Mouse (Mus musculus) layer of hippocampus, adult 6 months (tissue): Measurements from ENCODE around the gene Tnp2. TPM values are rescaled to one million over a fixed set of nuclear protein-coding genes. Genes with fewer than 3 reads are reported as not detected.

Source experiments
- long read RNA-seq, 2 experiments: library from polyadenylated mRNA; unstranded; transcript quantifications; one replicate each; pipeline ENCODE4 v2.0.0; 2019 to 2020
- polyA plus RNA-seq: library from polyadenylated mRNA; unstranded; fragments of <200 nt; fragmentation: Nextera tagmentation; gene quantifications from 2 replicates; pipeline ENCODE4 v1.2.3, GENCODE M21; 2021

Gene Tnp2
- polyA plus RNA-seq, result not detected in 2 replicates
- long read RNA-seq, experiment 1, result 0 reads
- long read RNA-seq, experiment 2, result 0 reads

GRCm38 (mm10) chr16:10788271-10788670 is at the start of gene Tnp2:
Tnp2 (minus strand) TSS chr16:10788660.

GRCm38 (mm10) chr16:10834911-10835587 is 46.6 kb upstream of the Tnp2 start, which contains the start of gene Rmi2:
Rmi2 (plus strand) TSS chr16:10835059.

GRCm38 (mm10) chr16:10812865-10813371 is 24.5 kb upstream of the Tnp2 start, which contains the start of gene Gm11172:
Gm11172 (plus strand) TSS chr16:10812915.

GRCm38 (mm10) chr16:10805789-10806527 is 17.5 kb upstream of the Tnp2 start, which contains the start of gene Prm1:
Prm1 (minus strand) TSS chr16:10805839.

GRCm38 (mm10) chr16:10796034-10796433 is 7.6 kb upstream of the Tnp2 start, which contains the start of gene Prm2:
Prm2 (minus strand) TSS chr16:10796134.

GRCm38 (mm10) chr16:10790702-10791101 is 2.2 kb upstream of the Tnp2 start, which contains the start of gene Prm3:
Prm3 (minus strand) TSS chr16:10790914.

GRCm38 (mm10) chr16:10785371-10786231 is 2.9 kb downstream of the Tnp2 start, which contains the start of gene Socs1:
Socs1 (minus strand) TSS chr16:10785536.

Other genes with a start within 250 kb of the Tnp2 start
- 8.4 and 8.9 TPM in 2 replicates for gene Dexi, start 245.6 kb downstream of the Tnp2 start, polyA plus RNA-seq
- 28.5 and 29.0 TPM in 2 replicates for gene Clec16a, start 243.3 kb downstream of the Tnp2 start, polyA plus RNA-seq
- gene Socs1, start 3.1 kb downstream of the Tnp2 start, polyA plus RNA-seq, result 0.58 and 0.74 TPM in 2 replicates
- not detected in 2 replicates for gene Prm3, start 2.3 kb upstream of the Tnp2 start, polyA plus RNA-seq
- gene Prm2, start 7.5 kb upstream of the Tnp2 start, polyA plus RNA-seq, result not detected in 2 replicates
- gene Prm1, start 17.2 kb upstream of the Tnp2 start, polyA plus RNA-seq, result not detected in 2 replicates
- not detected in 2 replicates for gene Gm11172, start 24.3 kb upstream of the Tnp2 start, polyA plus RNA-seq
- gene Rmi2, start 46.4 kb upstream of the Tnp2 start, polyA plus RNA-seq, result 0.06 and 0.08 TPM in 2 replicates